Mouse (Mus musculus) hindbrain, postnatal 0 days (tissue): ENCODE results near the gene Krtap14. TPM values are rescaled to one million over a fixed set of nuclear protein-coding genes. Genes with fewer than 3 reads are reported as not detected.

Source experiments
- ATAC-seq: fragments of 200-750 bp; cut with Nextera tagmentation; 2 replicates; pipeline ENCODE4 v1.8.0; 2017; ENCODE audit warnings: mild to moderate bottlenecking, moderate TSS enrichment, moderate library complexity
- DNase-seq: peaks from one replicate; pipeline ENCODE4 v3.0.0-alpha.2; 2015; ENCODE audit warnings: low spot score
- H3K27ac ChIP-seq: fragments of 300-500 bp; sonication (generic); 2 replicates; pipeline ENCODE4 v1.5.1; 2014; ENCODE audit warnings: mild to moderate bottlenecking
- H3K27me3 ChIP-seq: fragments of 300-500 bp; sonication (generic); 2 replicates; pipeline ENCODE4 v1.6.1; 2014; ENCODE audit warnings: low read length, mixed read lengths; ENCODE audit not compliant: insufficient read depth
- H3K36me3 ChIP-seq: fragments of 300-500 bp; sonication (generic); 2 replicates; pipeline ENCODE4 v1.6.1; 2014; ENCODE audit warnings: low read length, mixed read lengths; ENCODE audit not compliant: insufficient read depth
- H3K4me1 ChIP-seq: fragments of 300-500 bp; sonication (generic); 2 replicates; pipeline ENCODE4 v1.6.1; 2014; ENCODE audit warnings: antibody characterized with exemption, low read length, mixed read lengths; ENCODE audit not compliant: insufficient read depth
- H3K4me2 ChIP-seq: fragments of 300-500 bp; sonication (generic); 2 replicates; pipeline ENCODE4 v1.6.1; 2014; ENCODE audit warnings: low read depth, mild to moderate bottlenecking, low read length, moderate library complexity, mixed read lengths
- H3K4me3 ChIP-seq: fragments of 300-500 bp; sonication (generic); 2 replicates; pipeline ENCODE4 v1.5.1; 2014; ENCODE audit warnings: low read length
- H3K9ac ChIP-seq: fragments of 300-500 bp; sonication (generic); replicated peaks from 2 replicates; pipeline ENCODE4 v1.6.1; 2014; ENCODE audit warnings: mild to moderate bottlenecking, low read length, moderate library complexity, mixed read lengths
- H3K9me3 ChIP-seq: fragments of 300-500 bp; sonication (generic); 2 replicates; pipeline ENCODE4 v1.6.1; 2016; ENCODE audit warnings: low read length, mixed read lengths
- CTCF ChIP-seq: IDR thresholded peaks from 2 replicates; pipeline ENCODE4 v1.5.1; 2016; ENCODE audit warnings: antibody characterized with exemption, control low read depth, low read depth
- WGBS: fragments of 180-500 bp; shearing (Covaris S2); extraction: QIAGEN DNeasy Blood & Tissue Kit; methylation state at CpG from one replicate; pipeline ENCODE4 v1.1.7; 2014; 5-methylcytosine and 5-hydroxymethylcytosine counted together
- polyA plus RNA-seq: library from polyadenylated mRNA; unstranded; fragments of >200 nt; fragmentation: Nextera tagmentation; extraction: Ambion mirVana; gene quantifications from 2 replicates; pipeline ENCODE4 v1.2.1, GENCODE M21; 2015
- total RNA-seq: library from RNA; depleted of rRNA; stranded (reverse); fragments of >200 nt; gene quantifications from 2 replicates; pipeline ENCODE4 v1.2.3, GENCODE M21; 2014; rRNA removed

Krtap14 gene
- total RNA-seq (not detected in 2 replicates), polyA plus RNA-seq (not detected in 2 replicates)

- Histone ChIP-seq H3K9me3 (no peaks in the 10 kb centered on the region), H3K4me3 (no peak within 1 kb of the TSS), H3K4me2 (no peak within 1 kb of the TSS), H3K27ac (no peak within 1 kb of the TSS), H3K36me3 (no peaks in the 10 kb centered on the region), H3K9ac (no peak within 1 kb of the TSS), H3K27me3 (no peaks in the 10 kb centered on the region), H3K4me1 (no peaks in the 10 kb centered on the region)
- DNase-seq (no peak), ATAC-seq (no peak)
- WGBS: 76% methylated on average over 9 of the region's 9 CpGs
- no peak for TF ChIP-seq CTCF
Observed at GRCm38 (mm10) chr16:88826095-88826652, at the start of gene Krtap14. Gene Krtap14, minus strand, starts transcription at chr16:88826145.

- Histone ChIP-seq H3K27me3 (no peaks in the 10 kb centered on the region), H3K9me3 (no peaks in the 10 kb centered on the region), H3K9ac (no peak within 1 kb of the TSS), H3K4me1 (no peaks in the 10 kb centered on the region), H3K27ac (no peak within 1 kb of the TSS), H3K4me3 (no peak within 1 kb of the TSS), H3K36me3 (no peaks in the 10 kb centered on the region), H3K4me2 (no peak within 1 kb of the TSS)
- no peak for DNase-seq
- WGBS: 92% methylated on average over 3 of the region's 3 CpGs
- no peak for TF ChIP-seq CTCF
- ATAC-seq: no peak
Observed at GRCm38 (mm10) chr16:88874169-88874568, 48.2 kb upstream of the Krtap14 start, which contains the start of gene Krtap19-2. Gene Krtap19-2, minus strand, starts transcription at chr16:88874269.

- H3K9ac ChIP-seq: no peak within 1 kb of the TSS
- H3K4me3 ChIP-seq: no peak within 1 kb of the TSS
- TF ChIP-seq CTCF: no peak
- no peaks in the 10 kb centered on the region for H3K27me3 ChIP-seq
- H3K4me2 ChIP-seq: no peak within 1 kb of the TSS
- no peak within 1 kb of the TSS for H3K27ac ChIP-seq
- H3K9me3 ChIP-seq: no peaks in the 10 kb centered on the region
- WGBS: 89% methylated on average over 6 of the region's 6 CpGs
- DNase-seq (no peak), ATAC-seq (no peak)
- H3K36me3 ChIP-seq: no peaks in the 10 kb centered on the region
- no peaks in the 10 kb centered on the region for H3K4me1 ChIP-seq
Observed at GRCm38 (mm10) chr16:88869311-88869710, 43.4 kb upstream of the Krtap14 start, which contains the start of gene Krtap19-1. Gene Krtap19-1, minus strand, starts transcription at chr16:88869411.

GRCm38 (mm10) chr16:88864887-88865407 is 39.0 kb upstream of the Krtap14 start:
- Histone ChIP-seq H3K27me3 (no peaks in the 10 kb centered on the region), H3K27ac (no peak overlapping the region), H3K4me2 (no peak overlapping the region), H3K4me3 (no peak overlapping the region), H3K4me1 (no peaks in the 10 kb centered on the region), H3K36me3 (no peaks in the 10 kb centered on the region), H3K9me3 (no peaks in the 10 kb centered on the region), H3K9ac (no peak overlapping the region)
- ATAC-seq: no peak
- 88% methylated on average over 4 of the region's 4 CpGs for WGBS
- no peak for TF ChIP-seq CTCF
- no peak for DNase-seq

- Histone ChIP-seq H3K27ac (no peak overlapping the region), H3K4me2 (no peak overlapping the region), H3K27me3 (no peaks in the 10 kb centered on the region), H3K4me1 (no peaks in the 10 kb centered on the region), H3K36me3 (no peaks in the 10 kb centered on the region), H3K9ac (no peak overlapping the region), H3K9me3 (no peaks in the 10 kb centered on the region), H3K4me3 (no peak overlapping the region)
- TF ChIP-seq CTCF: peak; percentile 71
- DNase-seq (peak; percentile 56), ATAC-seq (no peak)
- WGBS: 16% methylated on average over 5 of the region's 5 CpGs
Observed at GRCm38 (mm10) chr16:88851450-88851849, 25.5 kb upstream of the Krtap14 start.

DNA sequence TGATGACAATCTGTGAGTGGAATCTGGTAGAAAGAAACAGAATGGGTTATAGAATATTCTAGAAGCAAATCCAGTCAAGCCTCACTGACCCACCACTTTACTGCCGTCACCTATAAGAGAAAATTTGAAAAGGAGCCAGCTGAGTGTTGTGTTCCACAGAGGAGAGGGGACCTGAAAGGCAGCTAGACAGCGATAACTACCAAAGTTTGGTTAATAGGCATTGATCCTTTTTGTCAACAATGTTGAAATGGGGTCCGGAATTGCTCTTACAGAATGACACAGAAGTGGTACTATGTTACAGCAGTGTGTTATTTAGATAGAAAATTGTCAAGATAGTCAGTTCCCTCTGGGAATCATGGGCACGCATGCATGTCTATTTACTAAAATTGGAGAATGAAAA is 22.6 kb upstream of the Krtap14 start:
- H3K4me2 ChIP-seq: no peak overlapping the region
- H3K36me3 ChIP-seq: no peaks in the 10 kb centered on the region
- no peak overlapping the region for H3K4me3 ChIP-seq
- no peaks in the 10 kb centered on the region for H3K4me1 ChIP-seq
- DNase-seq (no peak), ATAC-seq (no peak)
- H3K27me3 ChIP-seq: no peaks in the 10 kb centered on the region
- no peak for TF ChIP-seq CTCF
- no peaks in the 10 kb centered on the region for H3K9me3 ChIP-seq
- 85% methylated on average over 4 of the region's 4 CpGs for WGBS
- no peak overlapping the region for H3K9ac ChIP-seq
- no peak overlapping the region for H3K27ac ChIP-seq

GRCm38 (mm10) chr16:88847363-88847762 is 21.4 kb upstream of the Krtap14 start:
- 95% methylated on average over 1 of the region's 1 CpGs for WGBS
- no peak overlapping the region for H3K9ac ChIP-seq
- no peak for TF ChIP-seq CTCF

More at GRCm38 (mm10) chr16:88847363-88847762, 21.4 kb upstream of the Krtap14 start:
- Histone ChIP-seq H3K4me3 (no peak overlapping the region), H3K4me2 (no peak overlapping the region), H3K36me3 (no peaks in the 10 kb centered on the region), H3K27me3 (no peaks in the 10 kb centered on the region), H3K9me3 (no peaks in the 10 kb centered on the region), H3K27ac (no peak overlapping the region), H3K4me1 (no peaks in the 10 kb centered on the region)
- ATAC-seq (no peak), DNase-seq (no peak)
